Mouse (Mus musculus): ENCODE data around the gene Slc28a1.
"Not testable (repeated sequence)": the region's sequence is repeated elsewhere in the genome, so short reads cannot be mapped to it uniquely, and the experiment has no call there.

GRCm38 (mm10) chr7:81154244-81154643, 39.6 kb downstream of the Slc28a1 start:
- TF ChIP-seq CTCF (IDR thresholded peaks at IDR 0.05; ENCODE audit: control insufficient read depth, insufficient read depth, low read length); POLR2A (IDR thresholded peaks at IDR 0.05; ENCODE audit: borderline replicate concordance, control insufficient read depth, low read depth, low read length): not testable (repeated sequence)
